8 mouse cellular contexts compared by ENCODE assay signal in genomic region chr1:120964179-120964517, GRCm38 (mm10).
DNase-seq lines count a peak whose midpoint lies in the region; ATAC-seq and TF ChIP-seq lines count a peak whose summit lies in the region.

No protein-coding gene starts in this region.

- intact Hi-C loops in left cerebral cortex, postnatal 36 days (cut with DNase I) = no loop called here

- H3K36me3 ChIP-seq in intestine, embryonic 14.5 days (ENCODE audit: control insufficient read depth, insufficient read depth, low read length) = no peaks in the 10 kb centered on the region
- no peaks in the 10 kb centered on the region for H3K36me3 ChIP-seq in neural tube, embryonic 13.5 days

- TF ChIP-seq CTCF in layer of hippocampus, adult 2 months (conservative IDR thresholded peaks at IDR 0.05) = no peak
- TF ChIP-seq CTCF in embryonic fibroblast, embryonic 13.5 days (IDR thresholded peaks at IDR 0.05; ENCODE audit: borderline replicate concordance, insufficient read depth, low read length) = no peak

- peaks cover 8% of the 10 kb centered on the region for H3K27me3 ChIP-seq in intestine, embryonic 14.5 days (replicated peaks; ENCODE audit: control insufficient read depth, insufficient read depth, low read length)
- no peaks in the 10 kb centered on the region for H3K27me3 ChIP-seq in neural tube, embryonic 13.5 days

- no peak overlapping the region for H3K9ac ChIP-seq in intestine, embryonic 14.5 days (ENCODE audit: low read length)
- peak overlapping the region; percentile 34; the same call in 1 of the 2 replicates for H3K9ac ChIP-seq in neural tube, embryonic 13.5 days

- no peaks in the 10 kb centered on the region for H3K9me3 ChIP-seq in intestine, embryonic 14.5 days (ENCODE audit: control insufficient read depth, low read length)
- H3K9me3 ChIP-seq in neural tube, embryonic 13.5 days = no peaks in the 10 kb centered on the region

- no peak overlapping the region for H3K27ac ChIP-seq in layer of hippocampus, adult 2 months
- peak overlapping the region; percentile 22; the same call in 1 of the 2 replicates for H3K27ac ChIP-seq in embryonic fibroblast, embryonic 13.5 days (ENCODE audit: insufficient read depth, low read length)
- H3K27ac ChIP-seq in intestine, embryonic 14.5 days (ENCODE audit: low read depth) = no peak overlapping the region
- H3K27ac ChIP-seq in neural tube, embryonic 13.5 days (replicated peaks) = no peak overlapping the region

- DNase-seq in layer of hippocampus, adult 2 months (ENCODE audit: low spot score in 2 of 2) = no peak
- no peak for DNase-seq in layer of hippocampus, adult 9-10 months (ENCODE audit: low spot score)
- DNase-seq in intestine, embryonic 14.5 days (ENCODE audit: low spot score) = peak; percentile 55
- DNase-seq in adrenal gland, postnatal 14 days = no peak
- no peak for DNase-seq in left cerebral cortex, postnatal 36 days (ENCODE audit: low spot score in 2 of 2)

- H3K4me1 ChIP-seq in embryonic fibroblast, embryonic 13.5 days (ENCODE audit: control insufficient read depth, insufficient read depth, low read length) = no peaks in the 10 kb centered on the region
- H3K4me1 ChIP-seq in intestine, embryonic 14.5 days (replicated peaks; ENCODE audit: control insufficient read depth, insufficient read depth, low read length) = no peaks in the 10 kb centered on the region
- peaks cover 5% of the 10 kb centered on the region for H3K4me1 ChIP-seq in neural tube, embryonic 13.5 days (replicated peaks)

- ATAC-seq in intestine, embryonic 14.5 days (replicated peaks; ENCODE audit: low FRiP score, low TSS enrichment, low read depth) = no peak
- ATAC-seq in neural tube, embryonic 13.5 days (ENCODE audit: low read depth) = no peak
- ATAC-seq in cerebellum, adult (ENCODE audit: insufficient number of reproducible peaks, low FRiP score, low TSS enrichment) = no peak

- peak overlapping the region; percentile 43 for H3K4me2 ChIP-seq in intestine, embryonic 14.5 days (ENCODE audit: low read length)
- peak overlapping the region; percentile 49 for H3K4me2 ChIP-seq in neural tube, embryonic 13.5 days

- WGBS in intestine, embryonic 14.5 days = 41% methylated on average over 17 of the region's 17 CpGs
- 56% methylated on average over 17 of the region's 17 CpGs for WGBS in neural tube, embryonic 13.5 days

- peak overlapping the region; percentile 48 for H3K4me3 ChIP-seq in layer of hippocampus, adult 2 months
- peak overlapping the region; percentile 16 for H3K4me3 ChIP-seq in embryonic fibroblast, embryonic 13.5 days (ENCODE audit: insufficient read depth, low read length)
- peak overlapping the region; percentile 23 for H3K4me3 ChIP-seq in intestine, embryonic 14.5 days (ENCODE audit: low read depth, low read length)
- peak overlapping the region; percentile 24 for H3K4me3 ChIP-seq in neural tube, embryonic 13.5 days

- no peak for TF ChIP-seq POLR2A in embryonic fibroblast, embryonic 13.5 days (IDR thresholded peaks at IDR 0.05; ENCODE audit: low read depth, low read length)
